Mouse (Mus musculus) urinary bladder, postnatal 0 days (tissue): ENCODE data around the gene Sp140. TPM values are rescaled to one million over a fixed set of nuclear protein-coding genes. Genes with fewer than 3 reads are reported as not detected.

Experiments
- polyA plus RNA-seq: library from polyadenylated mRNA; unstranded; fragments of >200 nt; fragmentation: Nextera tagmentation; extraction: Ambion mirVana; gene quantifications from 2 replicates; pipeline ENCODE4 v1.2.1, GENCODE M21; 2015

Sp140 gene
- 3.3 and 6.1 TPM in 2 replicates for polyA plus RNA-seq

DNA sequence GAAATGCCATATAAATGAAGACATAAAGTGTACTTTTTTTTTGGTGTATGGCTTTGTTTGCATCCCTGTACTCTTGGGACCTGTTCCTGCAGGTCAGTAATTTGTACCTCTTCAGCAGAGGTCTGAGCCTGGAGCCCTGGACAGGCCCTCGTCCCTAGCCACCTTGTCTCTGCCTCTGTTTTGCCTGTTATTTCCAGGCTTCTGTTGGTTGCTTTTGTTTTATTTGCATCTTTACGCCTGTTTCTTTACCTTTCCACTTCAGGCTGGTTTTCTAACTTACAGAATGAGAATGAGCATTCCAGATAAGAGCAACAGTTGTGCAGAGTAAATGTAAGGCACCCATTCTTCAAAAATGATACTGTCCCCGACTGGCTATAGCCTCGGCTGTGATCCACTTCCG is at the start of gene Sp140:
Gene Sp140 (plus strand): TSS at position 301 of the 400 bp plus-strand sequence.

DNA sequence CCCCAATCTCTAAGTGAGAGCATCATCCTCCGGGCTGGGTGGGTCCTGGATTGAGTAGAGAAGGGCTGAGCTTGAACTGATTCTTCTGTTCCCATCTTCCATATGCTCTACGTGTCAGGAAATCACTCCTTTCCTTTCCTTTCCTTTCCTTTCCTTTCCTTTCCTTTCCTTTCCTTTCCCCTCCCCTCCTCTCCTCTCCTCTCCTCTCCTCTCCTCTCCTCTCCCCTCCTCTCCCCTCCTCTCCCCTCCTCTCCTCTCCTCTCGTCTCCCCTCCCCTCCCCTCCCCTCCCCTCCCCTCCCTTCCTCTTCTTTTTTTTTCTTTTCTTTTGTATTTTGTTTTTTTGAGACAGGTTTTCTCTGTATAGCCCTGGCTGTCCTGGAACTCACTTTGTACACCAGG is 24.8 kb upstream of the Sp140 start, which contains the start of gene G530012D18Rik:
Gene G530012D18Rik (plus strand): TSS at position 301 of the 400 bp plus-strand sequence.

DNA sequence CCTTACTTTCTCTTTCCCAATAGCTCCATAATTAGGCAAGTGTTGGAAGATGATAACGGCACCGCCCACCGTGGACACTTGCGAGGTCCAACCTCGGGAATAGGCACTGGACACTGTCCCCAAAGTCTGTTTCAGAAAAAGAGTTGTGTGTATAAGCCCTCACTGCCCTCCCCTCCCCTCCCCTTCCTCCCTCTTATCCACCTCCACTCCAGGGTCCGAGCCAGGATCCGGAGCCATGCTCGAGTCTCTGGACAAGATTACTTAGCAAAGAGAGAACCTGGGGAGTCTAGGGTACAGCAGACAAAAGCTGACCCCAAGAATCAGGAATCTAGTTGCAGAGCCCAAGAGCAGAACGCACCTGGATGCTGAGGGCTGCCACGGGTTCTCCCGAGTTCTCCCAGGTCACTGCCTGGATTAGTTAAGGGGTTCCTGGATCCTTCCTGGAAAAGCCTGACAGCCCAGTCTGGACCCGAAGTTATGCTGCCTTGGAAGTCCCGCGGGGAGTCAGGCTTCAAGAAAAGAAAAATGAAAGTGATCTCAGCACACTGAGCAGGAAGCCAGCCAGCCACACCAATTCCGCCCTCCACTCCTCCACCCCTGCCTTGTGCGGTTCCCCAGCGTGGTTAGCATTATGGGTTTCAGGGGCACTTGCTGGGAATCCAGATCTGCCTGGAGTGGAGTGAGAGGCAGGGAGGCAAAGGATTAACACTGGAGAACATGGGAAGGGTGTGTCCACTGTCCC is 1.7 kb upstream of the Sp140 start, which contains the start of gene Sp110:
Gene Sp110 (minus strand): TSS at position 547 of the 742 bp plus-strand sequence.

DNA sequence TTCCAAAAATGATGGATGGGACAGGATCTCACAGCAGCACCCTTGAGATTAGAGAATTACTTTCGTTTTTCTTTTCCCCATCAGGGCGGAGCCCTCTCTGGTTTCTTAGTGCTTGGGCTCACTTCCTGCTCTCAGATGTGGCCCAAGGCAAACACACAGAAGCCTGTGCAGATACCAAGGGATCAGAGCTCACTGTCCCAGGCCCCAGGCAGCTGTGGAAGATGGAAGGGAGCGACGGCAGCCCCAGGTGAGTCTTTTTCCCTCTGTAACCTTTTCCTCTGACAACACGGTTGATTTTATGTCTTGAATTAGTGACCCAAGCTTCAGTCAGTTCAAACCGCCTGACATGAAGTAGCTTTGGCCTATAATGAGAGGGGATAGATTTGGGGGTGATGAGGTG is 49.7 kb downstream of the Sp140 start, which contains the start of gene Sp100:
Gene Sp100 (plus strand): TSS at position 108 of the 400 bp plus-strand sequence.

Other genes with a start within 250 kb of the Sp140 start
- gene G530012D18Rik, start 24.7 kb upstream of the Sp140 start, polyA plus RNA-seq, result not detected in 2 replicates
- gene Sp110, start 1.6 kb upstream of the Sp140 start, polyA plus RNA-seq, result 4.8 and 5.6 TPM in 2 replicates
- 5.3 and 7.8 TPM in 2 replicates for gene Sp100, start 49.6 kb downstream of the Sp140 start, polyA plus RNA-seq
- 2.3 and 2.4 TPM in 2 replicates for gene A630001G21Rik, start 178.3 kb downstream of the Sp140 start, polyA plus RNA-seq
- 35.6 and 46.3 TPM in 2 replicates for gene Cab39, start 193.1 kb downstream of the Sp140 start, polyA plus RNA-seq